Mouse (Mus musculus) hindbrain, embryonic 11.5 days (tissue): ENCODE data around the gene Ahnak. TPM values are rescaled to one million over a fixed set of nuclear protein-coding genes. Genes with fewer than 3 reads are reported as not detected.

ENCODE experiments used
- ATAC-seq: fragments of 200-750 bp; cut with Nextera tagmentation; 2 replicates; pipeline ENCODE4 v1.8.0; 2017; ENCODE audit warnings: mild to moderate bottlenecking, moderate TSS enrichment, moderate library complexity; ENCODE audit not compliant: low FRiP score
- DNase-seq: peaks from one replicate; pipeline ENCODE4 v3.0.0-alpha.2; 2015; ENCODE audit warnings: low spot score
- H3K27ac ChIP-seq: fragments of 300-500 bp; sonication (generic); 2 replicates; pipeline ENCODE4 v1.5.1; 2014; ENCODE audit warnings: mild to moderate bottlenecking, low read depth, low read length
- H3K27me3 ChIP-seq: fragments of 300-500 bp; sonication (generic); 2 replicates; pipeline ENCODE4 v1.6.1; 2014; ENCODE audit warnings: mild to moderate bottlenecking, low read length, moderate library complexity, mixed read lengths; ENCODE audit not compliant: control insufficient read depth, insufficient read depth
- H3K36me3 ChIP-seq: fragments of 300-500 bp; sonication (generic); 2 replicates; pipeline ENCODE4 v1.6.1; 2014; ENCODE audit warnings: mild to moderate bottlenecking, low read length, moderate library complexity, mixed read lengths; ENCODE audit not compliant: control insufficient read depth, insufficient read depth
- H3K4me1 ChIP-seq: fragments of 300-500 bp; sonication (generic); replicated peaks from 2 replicates; pipeline ENCODE4 v1.6.1; 2014; ENCODE audit warnings: low read length, mixed read lengths; ENCODE audit not compliant: control insufficient read depth, insufficient read depth
- H3K4me2 ChIP-seq: fragments of 300-500 bp; sonication (generic); replicated peaks from 2 replicates; pipeline ENCODE4 v1.6.1; 2014; ENCODE audit warnings: mild to moderate bottlenecking, low read depth, low read length
- H3K4me3 ChIP-seq: fragments of 300-500 bp; sonication (generic); 2 replicates; pipeline ENCODE4 v1.5.1; 2014; ENCODE audit warnings: low read depth, low read length
- H3K9ac ChIP-seq: fragments of 300-500 bp; sonication (generic); 2 replicates; pipeline ENCODE4 v1.6.1; 2014; ENCODE audit warnings: low read depth, low read length
- H3K9me3 ChIP-seq: fragments of 300-500 bp; sonication (generic); 2 replicates; pipeline ENCODE4 v1.6.1; 2016; ENCODE audit warnings: low read length; ENCODE audit not compliant: control insufficient read depth
- WGBS: fragments of 180-500 bp; shearing (Covaris S2); extraction: QIAGEN DNeasy Blood & Tissue Kit; methylation state at CpG from one replicate; pipeline ENCODE4 v1.1.7; 2014; 5-methylcytosine and 5-hydroxymethylcytosine counted together
- polyA plus RNA-seq: library from polyadenylated mRNA; unstranded; fragments of >200 nt; fragmentation: Nextera tagmentation; extraction: Ambion mirVana; gene quantifications from 2 replicates; pipeline ENCODE4 v1.2.1, GENCODE M21; 2014

The Ahnak gene
- polyA plus RNA-seq, 1 experiment from 2014 or later = 14.1 TPM

DNA sequence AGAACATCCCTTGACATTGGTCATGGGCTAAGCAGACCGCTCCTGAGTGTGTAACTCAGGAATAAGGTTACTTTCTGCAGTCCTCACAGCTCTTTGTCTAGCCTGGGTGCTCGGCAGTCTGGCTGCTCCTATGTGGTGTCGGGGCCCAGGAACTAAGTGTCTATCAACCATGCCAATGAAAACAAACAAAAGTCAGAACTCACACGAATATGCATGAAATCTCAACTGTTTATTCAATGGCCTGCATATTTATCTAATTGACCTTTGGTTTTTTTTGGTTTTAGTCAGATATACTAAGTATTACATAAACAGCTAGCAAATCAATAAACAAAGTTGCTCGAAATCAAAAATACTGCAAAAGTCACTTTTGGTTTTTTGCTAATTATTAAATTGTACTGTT, 106.0 kb downstream of the Ahnak start:
- H3K36me3 ChIP-seq = no peaks in the 10 kb centered on the region
- no peak overlapping the region for H3K4me3 ChIP-seq
- no peak overlapping the region for H3K9ac ChIP-seq
- H3K27me3 ChIP-seq = no peaks in the 10 kb centered on the region
- no peak overlapping the region for H3K27ac ChIP-seq
- DNase-seq (no peak), ATAC-seq (no peak)
- no peak overlapping the region for H3K4me2 ChIP-seq
- no peaks in the 10 kb centered on the region for H3K9me3 ChIP-seq
- WGBS = 72% methylated on average over 5 of the region's 5 CpGs
- no peaks in the 10 kb centered on the region for H3K4me1 ChIP-seq

DNA sequence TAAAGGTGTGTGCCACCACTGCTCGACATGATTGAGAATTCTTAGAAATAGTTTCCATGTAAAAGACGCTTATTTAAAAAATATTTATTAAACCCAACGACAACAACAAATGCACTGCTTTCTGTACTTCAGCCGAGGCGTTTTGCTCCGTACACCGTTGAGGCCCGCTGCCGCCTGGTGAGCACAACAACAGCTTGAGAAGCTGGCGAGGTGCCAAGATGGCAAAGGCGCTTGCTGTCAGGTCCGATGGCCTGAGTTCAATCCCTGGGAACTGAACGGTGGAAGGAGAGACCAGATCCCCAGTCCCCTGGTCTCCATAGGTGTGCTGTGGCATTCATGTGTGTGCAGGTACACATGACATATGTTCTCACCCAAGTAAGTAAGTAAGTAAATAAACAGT, 108.4 kb downstream of the Ahnak start:
- 89% methylated on average over 13 of the region's 13 CpGs for WGBS
- Histone ChIP-seq H3K4me2 (no peak overlapping the region), H3K4me3 (no peak overlapping the region), H3K36me3 (no peaks in the 10 kb centered on the region), H3K4me1 (no peaks in the 10 kb centered on the region), H3K9me3 (no peaks in the 10 kb centered on the region), H3K9ac (no peak overlapping the region), H3K27me3 (no peaks in the 10 kb centered on the region), H3K27ac (no peak overlapping the region)
- ATAC-seq (no peak), DNase-seq (no peak)

DNA sequence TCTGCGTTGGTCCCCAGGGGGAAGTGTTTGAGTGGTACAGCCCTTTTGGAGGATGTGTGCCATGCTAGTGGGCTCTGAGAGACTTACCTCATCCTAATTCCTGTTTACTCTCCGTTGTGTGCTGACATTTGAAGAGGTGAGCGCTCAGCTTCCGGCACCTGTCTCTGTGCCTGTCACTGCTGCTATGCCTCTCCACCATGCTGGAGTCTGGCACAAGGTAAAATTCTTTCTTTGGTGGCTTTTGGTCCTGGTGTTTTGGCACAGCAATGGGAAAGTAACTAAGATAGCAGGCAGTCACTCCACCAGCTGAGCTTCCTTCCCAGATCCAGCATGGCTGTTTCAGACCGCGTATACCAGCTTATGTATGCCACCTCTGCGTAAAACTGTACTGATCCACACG, 110.7 kb downstream of the Ahnak start:
- Histone ChIP-seq H3K27ac (no peak overlapping the region), H3K9ac (no peak overlapping the region), H3K9me3 (no peaks in the 10 kb centered on the region), H3K4me2 (no peak overlapping the region), H3K4me1 (no peaks in the 10 kb centered on the region; the same call in 1 of the 2 replicates), H3K27me3 (no peaks in the 10 kb centered on the region), H3K4me3 (no peak overlapping the region), H3K36me3 (no peaks in the 10 kb centered on the region)
- ATAC-seq = no peak
- no peak for DNase-seq
- WGBS = 88% methylated on average over 8 of the region's 8 CpGs

DNA sequence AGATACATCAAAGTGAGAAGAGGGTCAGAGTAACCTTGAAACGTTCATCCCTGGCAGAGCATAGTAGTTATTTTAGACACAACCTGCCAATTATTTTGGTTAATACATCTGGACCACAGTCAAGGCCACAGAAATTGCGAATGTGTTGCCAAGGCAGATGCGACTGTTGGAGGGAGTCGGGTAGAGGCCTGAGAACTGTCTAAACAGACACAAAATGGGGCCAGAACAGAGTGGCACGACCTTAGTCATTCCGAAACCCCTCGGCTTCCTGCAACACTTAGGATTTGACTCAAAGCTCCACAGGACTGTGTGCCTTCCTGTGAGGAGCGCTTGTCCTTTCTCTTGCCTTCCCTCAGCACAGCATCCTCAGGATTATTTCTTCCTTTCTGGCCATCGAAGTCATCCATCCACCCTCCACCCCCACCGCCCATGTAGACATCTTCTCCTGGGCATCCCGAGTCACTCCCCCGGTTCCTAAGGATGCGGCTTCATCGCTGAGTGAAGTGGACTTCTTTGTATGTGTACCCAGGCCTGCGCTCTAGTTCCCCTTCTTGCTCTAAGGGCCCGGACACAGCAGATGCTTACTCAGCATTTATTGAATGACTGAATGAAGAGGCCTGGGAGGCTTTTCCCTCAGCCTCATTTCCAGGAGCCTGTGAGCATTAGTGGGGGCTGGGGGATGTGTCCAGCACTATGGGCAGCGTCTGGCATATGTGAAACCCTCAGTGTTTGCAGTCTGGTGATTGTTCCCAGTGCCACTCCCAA, 111.4 kb downstream of the Ahnak start:
- no peak overlapping the region for H3K9ac ChIP-seq
- H3K9me3 ChIP-seq = no peaks in the 10 kb centered on the region
- H3K27ac ChIP-seq = no peak overlapping the region
- no peak overlapping the region for H3K4me2 ChIP-seq
- DNase-seq (no peak), ATAC-seq (no peak)
- H3K27me3 ChIP-seq = no peaks in the 10 kb centered on the region
- H3K36me3 ChIP-seq = no peaks in the 10 kb centered on the region
- WGBS = 88% methylated on average over 17 of the region's 17 CpGs
- H3K4me1 ChIP-seq = no peaks in the 10 kb centered on the region; the same call in 1 of the 2 replicates
- no peak overlapping the region for H3K4me3 ChIP-seq

DNA sequence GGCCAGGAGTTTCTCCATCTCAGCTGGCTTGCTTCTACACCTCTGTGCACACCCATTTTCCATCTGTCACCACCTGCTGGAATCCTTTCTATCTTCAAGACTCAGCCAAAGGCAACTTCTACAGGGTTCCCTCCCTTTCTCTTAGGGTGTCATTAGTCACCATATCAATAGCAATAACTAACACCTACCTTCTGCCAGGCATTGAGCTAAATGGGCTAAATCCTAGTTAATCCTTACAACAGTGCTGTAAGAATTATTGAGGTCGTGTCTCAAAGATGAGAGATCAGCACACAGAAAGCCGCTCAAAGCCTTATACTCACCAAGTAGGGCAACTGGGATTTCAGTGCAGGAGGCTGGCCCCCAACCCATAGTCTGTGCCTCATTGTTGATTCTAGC, 112.0 kb downstream of the Ahnak start:
- WGBS = 92% methylated on average over 2 of the region's 2 CpGs
- Histone ChIP-seq H3K4me1 (no peaks in the 10 kb centered on the region; the same call in 1 of the 2 replicates), H3K4me2 (no peak overlapping the region), H3K36me3 (no peaks in the 10 kb centered on the region), H3K9ac (no peak overlapping the region), H3K4me3 (no peak overlapping the region), H3K27me3 (no peaks in the 10 kb centered on the region), H3K27ac (no peak overlapping the region), H3K9me3 (no peaks in the 10 kb centered on the region)
- DNase-seq (no peak), ATAC-seq (no peak)

DNA sequence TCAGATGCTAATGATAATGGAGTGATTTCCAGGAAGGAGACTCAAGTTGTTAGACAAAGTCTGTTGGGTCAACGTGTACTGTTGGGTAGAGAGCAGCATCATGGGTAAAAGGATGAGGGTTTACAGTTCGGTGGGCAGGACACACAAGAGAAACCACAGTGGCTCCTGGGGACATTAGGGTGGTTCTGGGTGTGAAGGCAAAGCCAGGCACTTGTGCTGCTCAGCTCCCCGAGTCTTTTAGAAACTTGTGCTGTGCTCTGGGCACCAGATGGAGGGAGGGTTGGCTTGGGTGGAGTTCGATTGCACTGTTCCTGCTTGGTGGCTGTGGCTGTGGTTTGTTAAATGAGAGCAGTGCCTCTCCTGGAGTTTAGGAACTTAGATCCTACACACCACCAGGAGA, 114.9 kb downstream of the Ahnak start:
- DNase-seq (no peak), ATAC-seq (no peak)
- Histone ChIP-seq H3K27me3 (no peaks in the 10 kb centered on the region), H3K9ac (no peak overlapping the region), H3K9me3 (no peaks in the 10 kb centered on the region), H3K27ac (no peak overlapping the region), H3K4me2 (no peak overlapping the region), H3K36me3 (no peaks in the 10 kb centered on the region), H3K4me1 (no peaks in the 10 kb centered on the region; the same call in 1 of the 2 replicates), H3K4me3 (no peak overlapping the region)
- 88% methylated on average over 4 of the region's 4 CpGs for WGBS

DNA sequence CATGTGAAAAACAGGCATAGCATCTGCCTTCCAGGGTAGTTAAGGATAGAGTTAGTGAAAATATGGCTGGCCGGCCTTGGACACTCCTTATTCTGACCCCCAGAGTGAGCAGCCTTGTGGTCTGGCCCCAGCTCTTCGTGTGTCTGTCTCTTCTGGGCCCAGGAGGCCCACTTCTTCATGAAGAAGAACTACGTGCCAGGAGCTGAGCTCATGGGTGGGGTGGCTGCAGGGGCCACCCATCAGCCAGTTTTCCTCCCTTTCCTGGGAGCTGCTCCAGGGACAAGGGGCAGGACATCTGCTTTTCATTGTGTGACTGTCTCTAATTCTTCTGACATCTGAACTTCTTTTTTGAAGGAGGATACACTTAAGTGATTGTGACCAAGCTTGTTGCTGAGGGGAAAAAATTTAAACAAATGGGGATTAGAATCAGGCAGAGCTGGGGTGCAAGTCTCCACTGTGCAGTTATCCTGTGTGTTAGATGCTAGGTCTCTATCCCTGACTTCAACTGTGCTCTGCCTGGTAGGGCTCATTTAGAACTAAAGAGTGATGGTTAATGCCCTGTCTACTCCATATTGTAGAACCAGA, 116.1 kb downstream of the Ahnak start:
- no peak overlapping the region for H3K9ac ChIP-seq
- H3K36me3 ChIP-seq = no peaks in the 10 kb centered on the region
- no peak for DNase-seq
- no peak overlapping the region for H3K4me2 ChIP-seq
- no peaks in the 10 kb centered on the region for H3K9me3 ChIP-seq
- H3K27me3 ChIP-seq = no peaks in the 10 kb centered on the region
- no peak overlapping the region for H3K27ac ChIP-seq
- H3K4me1 ChIP-seq = no peaks in the 10 kb centered on the region; the same call in 1 of the 2 replicates
- H3K4me3 ChIP-seq = no peak overlapping the region
- no peak for ATAC-seq
- WGBS = 76% methylated on average over 3 of the region's 3 CpGs

DNA sequence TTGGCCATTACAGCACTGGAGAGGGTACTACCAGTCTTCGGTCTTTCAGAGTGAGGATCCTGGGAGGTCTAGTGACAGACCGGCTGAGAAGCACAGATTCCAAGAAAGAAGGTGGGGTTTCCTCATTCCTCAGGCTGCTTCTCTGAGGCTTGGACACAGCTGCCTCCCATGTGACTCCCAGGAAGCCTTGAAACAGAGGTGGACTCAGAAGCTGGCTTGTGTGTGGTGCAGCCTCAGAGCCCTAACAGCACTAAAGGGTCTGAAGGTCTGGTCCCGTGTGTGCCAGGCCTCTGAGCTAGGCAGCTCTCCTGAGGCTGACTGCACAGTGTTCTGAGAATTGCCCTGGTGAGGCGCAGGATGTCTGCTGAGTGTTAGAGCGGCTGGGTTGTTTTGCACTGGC, 117.0 kb downstream of the Ahnak start:
- H3K4me1 ChIP-seq = no peaks in the 10 kb centered on the region; the same call in 1 of the 2 replicates
- DNase-seq (no peak), ATAC-seq (no peak)
- no peak overlapping the region for H3K4me2 ChIP-seq
- no peak overlapping the region for H3K27ac ChIP-seq
- H3K4me3 ChIP-seq = no peak overlapping the region
- no peaks in the 10 kb centered on the region for H3K36me3 ChIP-seq
- no peaks in the 10 kb centered on the region for H3K27me3 ChIP-seq
- H3K9ac ChIP-seq = no peak overlapping the region
- H3K9me3 ChIP-seq = no peaks in the 10 kb centered on the region
- 76% methylated on average over 5 of the region's 5 CpGs for WGBS
